Mouse (Mus musculus): ENCODE data around the gene Grin2a. TPM values are rescaled to one million over a fixed set of nuclear protein-coding genes. Genes with fewer than 3 reads are reported as not detected.

The Grin2a gene
- polyA plus RNA-seq, 1 experiment from 2014 or later: 1.0 TPM

GRCm38 (mm10) chr16:9749661-9750060 is 245.7 kb downstream of the Grin2a start:
- Histone ChIP-seq H3K9ac (ENCODE audit: low read depth, low read length) (no peak overlapping the region), H3K4me3 (ENCODE audit: low read depth, low read length) (no peak overlapping the region), H3K27me3 (replicated peaks; ENCODE audit: control insufficient read depth, insufficient read depth, low read length) (no peaks in the 10 kb centered on the region), H3K4me1 (ENCODE audit: control insufficient read depth, insufficient read depth, low read length) (no peaks in the 10 kb centered on the region), H3K9me3 (ENCODE audit: control insufficient read depth, low read length) (no peaks in the 10 kb centered on the region), H3K27ac (replicated peaks; ENCODE audit: low read depth, low read length) (no peak overlapping the region), H3K36me3 (ENCODE audit: control insufficient read depth, insufficient read depth, low read length) (no peaks in the 10 kb centered on the region), H3K4me2 (ENCODE audit: low read depth, low read length) (no peak overlapping the region)
- DNase-seq (ENCODE audit: low spot score): no peak
- no peak for ATAC-seq (ENCODE audit: low read depth)
- WGBS: 82% methylated on average over 3 of the region's 3 CpGs

DNA sequence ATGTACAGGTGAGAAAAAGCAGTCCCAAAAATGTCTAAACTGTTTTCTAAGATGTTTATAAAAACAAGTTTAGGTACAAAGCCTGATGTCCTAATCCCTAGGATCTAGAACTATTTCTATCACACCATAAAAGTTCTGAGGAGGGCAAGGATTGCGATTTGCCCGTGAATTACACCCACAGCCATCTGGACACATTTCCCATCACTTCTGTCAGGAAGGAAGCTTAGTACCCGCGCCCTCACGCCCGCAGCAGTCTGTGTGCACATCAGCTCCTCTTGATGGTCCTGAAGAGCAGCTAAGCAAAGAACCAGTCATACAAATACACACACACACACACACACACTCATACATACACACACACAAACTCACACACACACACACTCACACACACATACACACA is 252.9 kb downstream of the Grin2a start:
- no peaks in the 10 kb centered on the region for H3K36me3 ChIP-seq (ENCODE audit: control insufficient read depth, insufficient read depth, low read length)
- no peak overlapping the region for H3K9ac ChIP-seq (ENCODE audit: low read depth, low read length)

GRCm38 (mm10) chr16:9738679-9739078 is 256.7 kb downstream of the Grin2a start:
- ATAC-seq (ENCODE audit: low read depth) (no peak), DNase-seq (ENCODE audit: low spot score) (no peak)
- Histone ChIP-seq H3K27ac (replicated peaks; ENCODE audit: low read depth, low read length) (no peak overlapping the region), H3K9ac (ENCODE audit: low read depth, low read length) (no peak overlapping the region), H3K27me3 (replicated peaks; ENCODE audit: control insufficient read depth, insufficient read depth, low read length) (no peaks in the 10 kb centered on the region), H3K36me3 (ENCODE audit: control insufficient read depth, insufficient read depth, low read length) (no peaks in the 10 kb centered on the region), H3K4me1 (ENCODE audit: control insufficient read depth, insufficient read depth, low read length) (no peaks in the 10 kb centered on the region), H3K4me2 (ENCODE audit: low read depth, low read length) (no peak overlapping the region), H3K9me3 (ENCODE audit: control insufficient read depth, low read length) (no peaks in the 10 kb centered on the region), H3K4me3 (ENCODE audit: low read depth, low read length) (no peak overlapping the region)
- WGBS: 81% methylated on average over 6 of the region's 6 CpGs

More for the DNA sequence above, 252.9 kb downstream of the Grin2a start:
- WGBS: 94% methylated on average over 6 of the region's 6 CpGs
- Histone ChIP-seq H3K4me1 (ENCODE audit: control insufficient read depth, insufficient read depth, low read length) (no peaks in the 10 kb centered on the region), H3K27ac (replicated peaks; ENCODE audit: low read depth, low read length) (no peak overlapping the region), H3K4me3 (ENCODE audit: low read depth, low read length) (no peak overlapping the region), H3K4me2 (ENCODE audit: low read depth, low read length) (no peak overlapping the region), H3K9me3 (ENCODE audit: control insufficient read depth, low read length) (no peaks in the 10 kb centered on the region), H3K27me3 (replicated peaks; ENCODE audit: control insufficient read depth, insufficient read depth, low read length) (no peaks in the 10 kb centered on the region)
- DNase-seq (ENCODE audit: low spot score) (no peak), ATAC-seq (ENCODE audit: low read depth) (no peak)

GRCm38 (mm10) chr16:9737131-9737530 is 258.2 kb downstream of the Grin2a start:
- no peak for ATAC-seq (ENCODE audit: low read depth)
- DNase-seq (ENCODE audit: low spot score): no peak
- 30% methylated on average over 2 of the region's 2 CpGs for WGBS

DNA sequence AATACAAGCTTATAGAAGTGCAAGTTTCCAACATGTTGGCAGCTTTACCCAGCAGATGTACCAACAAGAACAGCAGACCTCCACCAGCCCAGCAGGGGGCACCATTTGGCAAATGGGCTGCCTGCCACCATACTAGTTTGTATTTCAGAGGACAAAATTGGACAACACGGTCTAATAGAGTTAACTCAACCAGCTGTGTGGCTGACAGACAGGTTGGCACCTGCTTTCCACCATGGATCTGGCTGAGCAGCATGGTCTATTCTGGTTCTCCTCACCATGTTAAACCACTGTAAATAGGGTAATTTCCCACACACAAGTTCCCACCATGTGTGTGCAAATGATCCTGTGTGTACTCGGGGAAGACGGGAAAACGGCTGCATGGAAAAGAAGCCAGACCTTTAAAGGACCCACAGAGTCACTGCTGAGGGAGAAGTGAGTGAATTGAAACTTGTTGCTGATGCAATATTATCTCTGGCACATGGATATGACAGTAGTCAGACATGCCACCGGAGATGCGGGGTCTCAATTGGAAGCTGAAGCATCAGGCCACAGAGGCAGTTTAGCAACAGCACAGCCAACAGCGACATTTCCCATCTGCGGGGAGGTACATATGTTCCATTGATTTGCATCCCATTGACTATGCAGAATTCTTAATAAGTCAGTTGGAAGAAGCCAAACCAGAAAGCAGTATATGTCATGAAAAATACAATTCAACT is 259.8 kb downstream of the Grin2a start:
- DNase-seq (ENCODE audit: low spot score): no peak
- Histone ChIP-seq H3K9ac (ENCODE audit: low read depth, low read length) (no peak overlapping the region), H3K27ac (replicated peaks; ENCODE audit: low read depth, low read length) (no peak overlapping the region), H3K9me3 (ENCODE audit: control insufficient read depth, low read length) (no peaks in the 10 kb centered on the region), H3K36me3 (ENCODE audit: control insufficient read depth, insufficient read depth, low read length) (no peaks in the 10 kb centered on the region), H3K4me2 (ENCODE audit: low read depth, low read length) (no peak overlapping the region), H3K4me3 (ENCODE audit: low read depth, low read length) (no peak overlapping the region), H3K27me3 (replicated peaks; ENCODE audit: control insufficient read depth, insufficient read depth, low read length) (no peaks in the 10 kb centered on the region), H3K4me1 (ENCODE audit: control insufficient read depth, insufficient read depth, low read length) (no peaks in the 10 kb centered on the region)
- 80% methylated on average over 8 of the region's 8 CpGs for WGBS
- no peak for ATAC-seq (ENCODE audit: low read depth)

More at GRCm38 (mm10) chr16:9737131-9737530, 258.2 kb downstream of the Grin2a start:
- H3K9ac ChIP-seq (ENCODE audit: low read depth, low read length): no peak overlapping the region
- H3K4me3 ChIP-seq (ENCODE audit: low read depth, low read length): no peak overlapping the region
- no peaks in the 10 kb centered on the region for H3K9me3 ChIP-seq (ENCODE audit: control insufficient read depth, low read length)
- no peak overlapping the region for H3K4me2 ChIP-seq (ENCODE audit: low read depth, low read length)
- H3K27ac ChIP-seq (replicated peaks; ENCODE audit: low read depth, low read length): no peak overlapping the region
- no peaks in the 10 kb centered on the region for H3K4me1 ChIP-seq (ENCODE audit: control insufficient read depth, insufficient read depth, low read length)
- H3K36me3 ChIP-seq (ENCODE audit: control insufficient read depth, insufficient read depth, low read length): no peaks in the 10 kb centered on the region
- no peaks in the 10 kb centered on the region for H3K27me3 ChIP-seq (replicated peaks; ENCODE audit: control insufficient read depth, insufficient read depth, low read length)

GRCm38 (mm10) chr16:9727603-9728002 is 267.8 kb downstream of the Grin2a start:
- Histone ChIP-seq H3K4me1 (ENCODE audit: control insufficient read depth, insufficient read depth, low read length) (no peaks in the 10 kb centered on the region), H3K36me3 (ENCODE audit: control insufficient read depth, insufficient read depth, low read length) (no peaks in the 10 kb centered on the region), H3K9ac (ENCODE audit: low read depth, low read length) (no peak overlapping the region), H3K27ac (replicated peaks; ENCODE audit: low read depth, low read length) (no peak overlapping the region), H3K4me3 (ENCODE audit: low read depth, low read length) (no peak overlapping the region), H3K27me3 (replicated peaks; ENCODE audit: control insufficient read depth, insufficient read depth, low read length) (no peaks in the 10 kb centered on the region), H3K9me3 (ENCODE audit: control insufficient read depth, low read length) (no peaks in the 10 kb centered on the region), H3K4me2 (ENCODE audit: low read depth, low read length) (no peak overlapping the region)
- ATAC-seq (ENCODE audit: low read depth): no peak
- WGBS: 91% methylated on average over 5 of the region's 5 CpGs
- no peak for DNase-seq (ENCODE audit: low spot score)

DNA sequence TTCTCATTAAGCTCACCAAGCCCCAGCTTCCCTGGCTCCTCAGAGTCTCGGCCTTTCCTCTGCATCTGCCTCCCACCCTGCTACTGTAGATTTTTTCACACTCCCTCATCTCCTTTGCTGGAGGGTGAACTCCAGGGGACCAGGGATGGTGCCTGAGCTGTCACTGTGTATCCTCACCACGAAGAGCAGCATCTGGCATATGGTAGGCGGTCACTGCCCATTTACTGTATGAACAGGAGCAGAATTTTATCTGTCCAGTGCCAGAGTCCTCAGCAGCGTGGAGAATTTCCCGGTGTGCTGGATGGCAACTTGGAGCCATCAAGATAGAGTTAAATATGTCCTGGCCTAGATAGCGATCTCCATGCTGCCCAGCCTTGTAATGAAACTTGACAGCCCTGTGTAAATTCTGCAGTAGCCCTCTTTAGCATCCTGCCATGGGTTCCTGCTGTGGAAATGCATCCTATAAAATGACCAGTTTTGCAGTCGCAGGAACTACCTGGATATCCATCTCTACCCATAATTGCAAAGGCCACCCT is 269.7 kb downstream of the Grin2a start:
- no peak overlapping the region for H3K4me2 ChIP-seq (ENCODE audit: low read depth, low read length)
- no peak for ATAC-seq (ENCODE audit: low read depth)
- 82% methylated on average over 7 of the region's 7 CpGs for WGBS

GRCm38 (mm10) chr16:9711398-9711797 is 284.0 kb downstream of the Grin2a start:
- no peak overlapping the region for H3K9ac ChIP-seq (ENCODE audit: low read depth, low read length)

More for the DNA sequence above, 269.7 kb downstream of the Grin2a start:
- no peak overlapping the region for H3K4me3 ChIP-seq (ENCODE audit: low read depth, low read length)
- H3K27me3 ChIP-seq (replicated peaks; ENCODE audit: control insufficient read depth, insufficient read depth, low read length): no peaks in the 10 kb centered on the region
- H3K4me1 ChIP-seq (ENCODE audit: control insufficient read depth, insufficient read depth, low read length): no peaks in the 10 kb centered on the region
- H3K9ac ChIP-seq (ENCODE audit: low read depth, low read length): no peak overlapping the region
- H3K36me3 ChIP-seq (ENCODE audit: control insufficient read depth, insufficient read depth, low read length): no peaks in the 10 kb centered on the region
- DNase-seq (ENCODE audit: low spot score): no peak
- H3K27ac ChIP-seq (replicated peaks; ENCODE audit: low read depth, low read length): no peak overlapping the region
- no peaks in the 10 kb centered on the region for H3K9me3 ChIP-seq (ENCODE audit: control insufficient read depth, low read length)

DNA sequence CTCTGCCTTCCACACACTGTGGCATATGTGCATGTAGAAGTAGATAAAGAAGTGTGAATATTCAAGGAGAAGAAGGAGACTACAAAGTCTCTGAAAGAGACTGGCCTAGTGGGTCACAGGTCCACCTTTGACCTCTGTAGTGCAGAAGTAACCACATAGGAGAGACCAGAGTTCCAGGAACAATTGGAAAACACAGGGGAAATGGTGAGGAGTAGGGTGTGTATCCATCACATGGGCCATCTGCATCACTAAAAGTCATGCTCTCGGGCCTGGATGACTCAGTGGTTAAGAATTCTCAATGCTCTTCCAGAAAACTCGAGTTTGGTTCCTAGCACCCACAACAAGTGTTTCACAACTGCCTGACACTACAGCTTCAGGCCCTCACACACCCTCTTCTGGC is 285.4 kb downstream of the Grin2a start:
- ATAC-seq (ENCODE audit: low read depth): no peak

More at GRCm38 (mm10) chr16:9711398-9711797, 284.0 kb downstream of the Grin2a start:
- Histone ChIP-seq H3K27me3 (replicated peaks; ENCODE audit: control insufficient read depth, insufficient read depth, low read length) (no peaks in the 10 kb centered on the region), H3K9me3 (ENCODE audit: control insufficient read depth, low read length) (no peaks in the 10 kb centered on the region), H3K4me3 (ENCODE audit: low read depth, low read length) (no peak overlapping the region), H3K4me2 (ENCODE audit: low read depth, low read length) (no peak overlapping the region), H3K36me3 (ENCODE audit: control insufficient read depth, insufficient read depth, low read length) (no peaks in the 10 kb centered on the region), H3K4me1 (ENCODE audit: control insufficient read depth, insufficient read depth, low read length) (no peaks in the 10 kb centered on the region), H3K27ac (replicated peaks; ENCODE audit: low read depth, low read length) (no peak overlapping the region)
- no peak for ATAC-seq (ENCODE audit: low read depth)
- WGBS: 84% methylated on average over 2 of the region's 2 CpGs
- no peak for DNase-seq (ENCODE audit: low spot score)

More for the DNA sequence above, 285.4 kb downstream of the Grin2a start:
- no peak overlapping the region for H3K4me2 ChIP-seq (ENCODE audit: low read depth, low read length)
- no peak for DNase-seq (ENCODE audit: low spot score)
- no peak overlapping the region for H3K27ac ChIP-seq (replicated peaks; ENCODE audit: low read depth, low read length)
- WGBS: 61% methylated on average over 2 of the region's 2 CpGs
- H3K36me3 ChIP-seq (ENCODE audit: control insufficient read depth, insufficient read depth, low read length): no peaks in the 10 kb centered on the region
- no peaks in the 10 kb centered on the region for H3K9me3 ChIP-seq (ENCODE audit: control insufficient read depth, low read length)
- H3K4me1 ChIP-seq (ENCODE audit: control insufficient read depth, insufficient read depth, low read length): no peaks in the 10 kb centered on the region
- H3K27me3 ChIP-seq (replicated peaks; ENCODE audit: control insufficient read depth, insufficient read depth, low read length): no peaks in the 10 kb centered on the region
- no peak overlapping the region for H3K4me3 ChIP-seq (ENCODE audit: low read depth, low read length)
- H3K9ac ChIP-seq (ENCODE audit: low read depth, low read length): no peak overlapping the region

Measured in embryonic facial prominence, embryonic 14.5 days (tissue).